Mouse (Mus musculus): ENCODE results near the gene Paox. TPM values are rescaled to one million over a fixed set of nuclear protein-coding genes. Genes with fewer than 3 reads are reported as not detected.
A peak's percentile ranks its signal among the peaks of the same experiment; 100 is the strongest.

The Paox gene
- polyA plus RNA-seq, 1 experiment from 2014 or later, result 12.4 TPM

GRCm38 (mm10) chr7:140090601-140091000 lies 25.0 kb upstream of the Paox start:
- WGBS, result 72% methylated on average over 10 of the region's 10 CpGs

GRCm38 (mm10) chr7:140092924-140093528 lies 22.6 kb upstream of the Paox start, which contains the start of gene Prap1:
Gene Prap1, plus strand, starts transcription at chr7:140093395.
- H3K36me3 ChIP-seq (ENCODE audit: control insufficient read depth, insufficient read depth, low read length), result no peaks in the 10 kb centered on the region
- no peak within 1 kb of the TSS for H3K27ac ChIP-seq (ENCODE audit: low read depth, low read length)
- no peak for DNase-seq (ENCODE audit: low spot score)
- H3K4me3 ChIP-seq (ENCODE audit: low read depth, low read length), result no peak within 1 kb of the TSS
- no peaks in the 10 kb centered on the region for H3K4me1 ChIP-seq (replicated peaks; ENCODE audit: control insufficient read depth, insufficient read depth, low read length)
- H3K9me3 ChIP-seq (ENCODE audit: control insufficient read depth, low read length), result no peaks in the 10 kb centered on the region
- no peak for ATAC-seq (replicated peaks; ENCODE audit: low FRiP score)
- no peaks in the 10 kb centered on the region for H3K27me3 ChIP-seq (ENCODE audit: control insufficient read depth, insufficient read depth, low read length)
- H3K9ac ChIP-seq (ENCODE audit: low read length), result no peak within 1 kb of the TSS
- no peak within 1 kb of the TSS for H3K4me2 ChIP-seq (ENCODE audit: low read depth, low read length, severe bottlenecking)
- WGBS, result 82% methylated on average over 5 of the region's 5 CpGs

More at GRCm38 (mm10) chr7:140090601-140091000, 25.0 kb upstream of the Paox start:
- H3K36me3 ChIP-seq (ENCODE audit: control insufficient read depth, insufficient read depth, low read length), result no peaks in the 10 kb centered on the region
- no peak overlapping the region for H3K27ac ChIP-seq (ENCODE audit: low read depth, low read length)
- no peak overlapping the region for H3K4me3 ChIP-seq (ENCODE audit: low read depth, low read length)
- no peak overlapping the region for H3K9ac ChIP-seq (ENCODE audit: low read length)
- H3K4me2 ChIP-seq (ENCODE audit: low read depth, low read length, severe bottlenecking), result no peak overlapping the region
- ATAC-seq (replicated peaks; ENCODE audit: low FRiP score) (no peak), DNase-seq (ENCODE audit: low spot score) (no peak)
- no peaks in the 10 kb centered on the region for H3K9me3 ChIP-seq (ENCODE audit: control insufficient read depth, low read length)
- no peaks in the 10 kb centered on the region for H3K4me1 ChIP-seq (replicated peaks; ENCODE audit: control insufficient read depth, insufficient read depth, low read length)
- no peaks in the 10 kb centered on the region for H3K27me3 ChIP-seq (ENCODE audit: control insufficient read depth, insufficient read depth, low read length)

- Histone ChIP-seq H3K27ac (ENCODE audit: low read depth, low read length) (no peak overlapping the region), H3K36me3 (ENCODE audit: control insufficient read depth, insufficient read depth, low read length) (no peaks in the 10 kb centered on the region), H3K27me3 (ENCODE audit: control insufficient read depth, insufficient read depth, low read length) (no peaks in the 10 kb centered on the region), H3K4me3 (ENCODE audit: low read depth, low read length) (no peak overlapping the region), H3K9ac (ENCODE audit: low read length) (no peak overlapping the region), H3K9me3 (ENCODE audit: control insufficient read depth, low read length) (no peaks in the 10 kb centered on the region), H3K4me1 (replicated peaks; ENCODE audit: control insufficient read depth, insufficient read depth, low read length) (no peaks in the 10 kb centered on the region), H3K4me2 (ENCODE audit: low read depth, low read length, severe bottlenecking) (no peak overlapping the region)
- WGBS, result 69% methylated on average over 5 of the region's 5 CpGs
- no peak for DNase-seq (ENCODE audit: low spot score)
- ATAC-seq (replicated peaks; ENCODE audit: low FRiP score), result no peak
These were observed 20.6 kb upstream of the Paox start for GRCm38 (mm10) chr7:140094954-140095353.

GRCm38 (mm10) chr7:140095556-140095955 lies 20.0 kb upstream of the Paox start:
- Histone ChIP-seq H3K4me2 (ENCODE audit: low read depth, low read length, severe bottlenecking) (no peak overlapping the region), H3K4me3 (ENCODE audit: low read depth, low read length) (no peak overlapping the region), H3K9ac (ENCODE audit: low read length) (no peak overlapping the region), H3K27ac (ENCODE audit: low read depth, low read length) (no peak overlapping the region), H3K4me1 (replicated peaks; ENCODE audit: control insufficient read depth, insufficient read depth, low read length) (no peaks in the 10 kb centered on the region), H3K27me3 (ENCODE audit: control insufficient read depth, insufficient read depth, low read length) (no peaks in the 10 kb centered on the region), H3K9me3 (ENCODE audit: control insufficient read depth, low read length) (no peaks in the 10 kb centered on the region), H3K36me3 (ENCODE audit: control insufficient read depth, insufficient read depth, low read length) (no peaks in the 10 kb centered on the region)
- DNase-seq (ENCODE audit: low spot score), result no peak
- ATAC-seq (replicated peaks; ENCODE audit: low FRiP score), result no peak
- WGBS, result 52% methylated on average over 1 of the region's 1 CpGs

GRCm38 (mm10) chr7:140096055-140096454 lies 19.5 kb upstream of the Paox start:
- Histone ChIP-seq H3K9ac (ENCODE audit: low read length) (no peak overlapping the region), H3K4me2 (ENCODE audit: low read depth, low read length, severe bottlenecking) (no peak overlapping the region), H3K9me3 (ENCODE audit: control insufficient read depth, low read length) (no peaks in the 10 kb centered on the region), H3K27ac (ENCODE audit: low read depth, low read length) (no peak overlapping the region), H3K4me3 (ENCODE audit: low read depth, low read length) (no peak overlapping the region), H3K4me1 (replicated peaks; ENCODE audit: control insufficient read depth, insufficient read depth, low read length) (no peaks in the 10 kb centered on the region), H3K36me3 (ENCODE audit: control insufficient read depth, insufficient read depth, low read length) (no peaks in the 10 kb centered on the region), H3K27me3 (ENCODE audit: control insufficient read depth, insufficient read depth, low read length) (no peaks in the 10 kb centered on the region)
- no peak for ATAC-seq (replicated peaks; ENCODE audit: low FRiP score)
- no peak for DNase-seq (ENCODE audit: low spot score)

GRCm38 (mm10) chr7:140098466-140098865 lies 17.1 kb upstream of the Paox start:
- H3K27ac ChIP-seq (ENCODE audit: low read depth, low read length), result no peak overlapping the region
- no peaks in the 10 kb centered on the region for H3K36me3 ChIP-seq (ENCODE audit: control insufficient read depth, insufficient read depth, low read length)

GRCm38 (mm10) chr7:140101498-140101897 lies 14.1 kb upstream of the Paox start:
- Histone ChIP-seq H3K36me3 (ENCODE audit: control insufficient read depth, insufficient read depth, low read length) (no peaks in the 10 kb centered on the region; the same call in 1 of the 2 replicates), H3K9ac (ENCODE audit: low read length) (peak overlapping the region; percentile 68), H3K27ac (ENCODE audit: low read depth, low read length) (no peak overlapping the region), H3K4me3 (ENCODE audit: low read depth, low read length) (peak overlapping the region; percentile 37), H3K4me2 (ENCODE audit: low read depth, low read length, severe bottlenecking) (peak overlapping the region; percentile 73), H3K27me3 (ENCODE audit: control insufficient read depth, insufficient read depth, low read length) (no peaks in the 10 kb centered on the region), H3K9me3 (ENCODE audit: control insufficient read depth, low read length) (no peaks in the 10 kb centered on the region), H3K4me1 (replicated peaks; ENCODE audit: control insufficient read depth, insufficient read depth, low read length) (no peaks in the 10 kb centered on the region)
- ATAC-seq (replicated peaks; ENCODE audit: low FRiP score) (peak; percentile 51; the same call in 1 of the 2 replicates), DNase-seq (ENCODE audit: low spot score) (no peak)
- 81% methylated on average over 10 of the region's 10 CpGs for WGBS

More at GRCm38 (mm10) chr7:140098466-140098865, 17.1 kb upstream of the Paox start:
- H3K4me2 ChIP-seq (ENCODE audit: low read depth, low read length, severe bottlenecking), result no peak overlapping the region
- no peaks in the 10 kb centered on the region for H3K9me3 ChIP-seq (ENCODE audit: control insufficient read depth, low read length)
- H3K9ac ChIP-seq (ENCODE audit: low read length), result no peak overlapping the region
- H3K4me1 ChIP-seq (replicated peaks; ENCODE audit: control insufficient read depth, insufficient read depth, low read length), result no peaks in the 10 kb centered on the region
- 89% methylated on average over 1 of the region's 1 CpGs for WGBS
- ATAC-seq (replicated peaks; ENCODE audit: low FRiP score) (no peak), DNase-seq (ENCODE audit: low spot score) (no peak)
- no peak overlapping the region for H3K4me3 ChIP-seq (ENCODE audit: low read depth, low read length)
- H3K27me3 ChIP-seq (ENCODE audit: control insufficient read depth, insufficient read depth, low read length), result no peaks in the 10 kb centered on the region

- DNase-seq (ENCODE audit: low spot score) (peak; percentile 86), ATAC-seq (replicated peaks; ENCODE audit: low FRiP score) (peak; percentile 91)
- H3K4me2 ChIP-seq (ENCODE audit: low read depth, low read length, severe bottlenecking), result peak within 1 kb of the TSS; percentile 73
- 2% methylated on average over 30 of the region's 30 CpGs for WGBS
- peak within 1 kb of the TSS; percentile 68 for H3K9ac ChIP-seq (ENCODE audit: low read length)
- no peaks in the 10 kb centered on the region for H3K9me3 ChIP-seq (ENCODE audit: control insufficient read depth, low read length)
- H3K36me3 ChIP-seq (ENCODE audit: control insufficient read depth, insufficient read depth, low read length), result no peaks in the 10 kb centered on the region; the same call in 1 of the 2 replicates
- H3K27ac ChIP-seq (ENCODE audit: low read depth, low read length), result no peak within 1 kb of the TSS
- peak within 1 kb of the TSS; percentile 37 for H3K4me3 ChIP-seq (ENCODE audit: low read depth, low read length)
- no peaks in the 10 kb centered on the region for H3K4me1 ChIP-seq (replicated peaks; ENCODE audit: control insufficient read depth, insufficient read depth, low read length)
- H3K27me3 ChIP-seq (ENCODE audit: control insufficient read depth, insufficient read depth, low read length), result no peaks in the 10 kb centered on the region
These were observed 13.4 kb upstream of the Paox start, which contains the start of gene Fuom for GRCm38 (mm10) chr7:140101993-140102860. Gene Fuom, minus strand, starts transcription at chr7:140102441.

Measured in forebrain, embryonic 11.5 days (tissue).